Mouse (Mus musculus): ENCODE results near the gene Cd72. TPM values are rescaled to one million over a fixed set of nuclear protein-coding genes. Genes with fewer than 3 reads are reported as not detected.

Gene Cd72
- total and polyA plus RNA-seq, 2 experiments, result 3.6 to 4.9 TPM

DNA sequence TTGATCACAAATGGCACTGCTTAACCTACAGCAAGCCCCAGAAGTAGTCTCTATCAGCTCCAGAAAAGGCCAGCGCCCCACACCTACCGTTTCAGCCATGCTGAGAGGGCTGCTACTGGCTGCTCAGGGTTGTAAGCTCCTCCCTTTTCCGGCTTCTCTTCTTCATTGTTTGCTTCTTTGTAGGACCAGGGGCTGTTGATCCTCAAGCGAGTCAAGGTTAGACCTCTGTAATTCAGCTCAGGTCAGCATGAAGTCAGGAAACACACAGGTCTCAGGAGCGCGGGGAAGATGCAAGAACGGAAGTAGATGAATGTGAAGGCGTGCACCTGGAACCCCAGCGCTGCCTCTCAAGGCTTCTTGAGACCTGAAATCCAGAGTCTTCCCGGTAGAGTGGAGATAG lies 49.7 kb downstream of the Cd72 start:
- no peak overlapping the region for H3K9ac ChIP-seq (ENCODE audit: low read depth, low read length)
- H3K27ac ChIP-seq (replicated peaks; ENCODE audit: insufficient read depth, low read depth, low read length), result no peak overlapping the region
- no peak for DNase-seq (ENCODE audit: extremely low read depth, low read depth, low spot score)
- no peaks in the 10 kb centered on the region for H3K36me3 ChIP-seq (ENCODE audit: control insufficient read depth, insufficient read depth, low read length)
- no peak overlapping the region for H3K4me3 ChIP-seq (ENCODE audit: insufficient read depth, low read depth, low read length)
- peaks cover 20% of the 10 kb centered on the region for H3K4me1 ChIP-seq (ENCODE audit: control insufficient read depth, insufficient read depth, low read length)
- 93% methylated on average over 10 of the region's 10 CpGs for WGBS
- H3K79me2 ChIP-seq (ENCODE audit: control insufficient read depth, insufficient read depth, low read length), result peaks cover 35% of the 10 kb centered on the region; the same call in 1 of the 2 replicates
- H3K27me3 ChIP-seq (ENCODE audit: control insufficient read depth, insufficient read depth, low read length), result no peaks in the 10 kb centered on the region
- TF ChIP-seq CTCF (IDR thresholded peaks at IDR 0.05; ENCODE audit: low read depth, low read length), result no peak

DNA sequence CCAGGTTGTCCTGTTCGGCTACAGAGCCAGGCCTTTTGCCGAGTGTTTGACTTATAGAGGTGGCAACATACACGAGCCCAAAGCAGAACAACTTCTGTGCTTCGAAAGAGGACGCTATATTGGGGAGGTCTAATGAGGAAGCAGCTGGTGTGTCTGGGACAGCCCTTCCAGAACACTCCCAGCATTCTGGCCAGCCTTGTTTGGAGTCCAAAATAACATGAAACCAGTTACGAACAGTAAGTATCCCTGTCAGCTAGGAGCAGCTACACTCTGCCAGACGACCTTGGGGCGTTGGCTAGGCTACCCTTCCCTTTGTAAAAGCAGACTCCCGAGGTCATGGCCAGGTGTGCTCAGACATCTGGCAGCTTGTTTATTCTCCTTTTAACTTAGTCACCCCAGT lies 52.2 kb downstream of the Cd72 start:
- peak overlapping the region; percentile 16 for H3K9ac ChIP-seq (ENCODE audit: low read depth, low read length)
- peaks cover 22% of the 10 kb centered on the region for H3K4me1 ChIP-seq (ENCODE audit: control insufficient read depth, insufficient read depth, low read length)
- DNase-seq (ENCODE audit: extremely low read depth, low read depth, low spot score), result peak; percentile 88
- no peaks in the 10 kb centered on the region for H3K36me3 ChIP-seq (ENCODE audit: control insufficient read depth, insufficient read depth, low read length)
- H3K27ac ChIP-seq (replicated peaks; ENCODE audit: insufficient read depth, low read depth, low read length), result peak overlapping the region; percentile 26
- H3K27me3 ChIP-seq (ENCODE audit: control insufficient read depth, insufficient read depth, low read length), result no peaks in the 10 kb centered on the region
- no peak overlapping the region for H3K4me3 ChIP-seq (ENCODE audit: insufficient read depth, low read depth, low read length)
- peaks cover 40% of the 10 kb centered on the region; the same call in 1 of the 2 replicates for H3K79me2 ChIP-seq (ENCODE audit: control insufficient read depth, insufficient read depth, low read length)
- WGBS, result 37% methylated on average over 9 of the region's 9 CpGs
- TF ChIP-seq POLR2A (IDR thresholded peaks at IDR 0.05; ENCODE audit: extremely low read depth, insufficient read depth, low read length) (no peak), CTCF (IDR thresholded peaks at IDR 0.05; ENCODE audit: low read depth, low read length) (no peak)

DNA sequence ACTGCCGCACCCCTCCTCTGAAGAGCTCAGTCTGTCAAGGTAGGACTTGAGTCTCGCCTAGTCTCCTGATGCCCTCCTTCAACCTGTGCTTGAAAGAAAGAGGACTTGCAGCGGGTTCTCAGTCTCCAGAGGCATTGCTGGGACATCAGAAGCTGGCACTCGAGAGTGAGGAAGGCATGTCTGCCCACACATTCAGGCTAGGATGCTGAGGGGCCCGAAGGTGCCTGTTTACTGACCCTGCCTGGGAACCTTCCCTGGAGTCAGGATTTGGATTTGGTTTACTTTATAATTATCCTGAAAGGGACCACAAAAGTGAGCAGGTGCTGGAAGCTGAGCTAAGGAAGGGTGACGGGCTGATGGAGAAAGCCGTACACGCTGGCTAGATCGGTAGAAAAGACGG lies 52.9 kb downstream of the Cd72 start:
- no peak overlapping the region for H3K4me3 ChIP-seq (ENCODE audit: insufficient read depth, low read depth, low read length)
- no peak overlapping the region for H3K27ac ChIP-seq (replicated peaks; ENCODE audit: insufficient read depth, low read depth, low read length)
- H3K79me2 ChIP-seq (ENCODE audit: control insufficient read depth, insufficient read depth, low read length), result peaks cover 42% of the 10 kb centered on the region; the same call in 1 of the 2 replicates
- TF ChIP-seq CTCF (IDR thresholded peaks at IDR 0.05; ENCODE audit: low read depth, low read length) (no peak), POLR2A (IDR thresholded peaks at IDR 0.05; ENCODE audit: extremely low read depth, insufficient read depth, low read length) (no peak)
- no peaks in the 10 kb centered on the region for H3K27me3 ChIP-seq (ENCODE audit: control insufficient read depth, insufficient read depth, low read length)
- no peak overlapping the region for H3K9ac ChIP-seq (ENCODE audit: low read depth, low read length)
- no peaks in the 10 kb centered on the region for H3K36me3 ChIP-seq (ENCODE audit: control insufficient read depth, insufficient read depth, low read length)
- no peak for DNase-seq (ENCODE audit: extremely low read depth, low read depth, low spot score)
- H3K4me1 ChIP-seq (ENCODE audit: control insufficient read depth, insufficient read depth, low read length), result peaks cover 22% of the 10 kb centered on the region
- WGBS, result 97% methylated on average over 10 of the region's 10 CpGs

DNA sequence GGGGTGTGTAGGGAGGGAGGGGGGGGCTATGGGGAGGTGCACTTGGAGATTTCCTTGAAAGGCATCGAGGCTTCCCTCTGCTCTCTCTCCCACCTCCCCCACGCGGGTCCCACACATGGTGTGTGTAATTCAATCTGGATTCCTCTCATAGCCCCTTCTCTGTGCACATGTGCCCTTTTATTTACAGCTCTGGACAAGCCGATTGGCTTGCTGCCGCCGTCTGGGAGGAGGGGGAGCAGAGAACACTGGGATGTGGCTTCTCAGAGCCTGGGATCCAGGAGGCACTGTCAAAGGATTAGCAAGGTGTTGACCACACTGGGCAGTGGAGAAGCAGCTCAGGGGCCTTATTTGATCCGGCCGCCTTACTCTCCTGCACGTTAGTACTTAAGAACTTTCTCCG lies 53.5 kb downstream of the Cd72 start:
- no peak overlapping the region for H3K9ac ChIP-seq (ENCODE audit: low read depth, low read length)
- WGBS, result 70% methylated on average over 10 of the region's 10 CpGs
- no peak for TF ChIP-seq CTCF (IDR thresholded peaks at IDR 0.05; ENCODE audit: low read depth, low read length)
- TF ChIP-seq POLR2A (IDR thresholded peaks at IDR 0.05; ENCODE audit: extremely low read depth, insufficient read depth, low read length), result no peak
- DNase-seq (ENCODE audit: extremely low read depth, low read depth, low spot score), result no peak
- H3K36me3 ChIP-seq (ENCODE audit: control insufficient read depth, insufficient read depth, low read length), result no peaks in the 10 kb centered on the region
- H3K27me3 ChIP-seq (ENCODE audit: control insufficient read depth, insufficient read depth, low read length), result no peaks in the 10 kb centered on the region
- H3K79me2 ChIP-seq (ENCODE audit: control insufficient read depth, insufficient read depth, low read length), result peaks cover 40% of the 10 kb centered on the region; the same call in 1 of the 2 replicates
- H3K4me1 ChIP-seq (ENCODE audit: control insufficient read depth, insufficient read depth, low read length), result peaks cover 22% of the 10 kb centered on the region
- no peak overlapping the region for H3K27ac ChIP-seq (replicated peaks; ENCODE audit: insufficient read depth, low read depth, low read length)
- no peak overlapping the region for H3K4me3 ChIP-seq (ENCODE audit: insufficient read depth, low read depth, low read length)

DNA sequence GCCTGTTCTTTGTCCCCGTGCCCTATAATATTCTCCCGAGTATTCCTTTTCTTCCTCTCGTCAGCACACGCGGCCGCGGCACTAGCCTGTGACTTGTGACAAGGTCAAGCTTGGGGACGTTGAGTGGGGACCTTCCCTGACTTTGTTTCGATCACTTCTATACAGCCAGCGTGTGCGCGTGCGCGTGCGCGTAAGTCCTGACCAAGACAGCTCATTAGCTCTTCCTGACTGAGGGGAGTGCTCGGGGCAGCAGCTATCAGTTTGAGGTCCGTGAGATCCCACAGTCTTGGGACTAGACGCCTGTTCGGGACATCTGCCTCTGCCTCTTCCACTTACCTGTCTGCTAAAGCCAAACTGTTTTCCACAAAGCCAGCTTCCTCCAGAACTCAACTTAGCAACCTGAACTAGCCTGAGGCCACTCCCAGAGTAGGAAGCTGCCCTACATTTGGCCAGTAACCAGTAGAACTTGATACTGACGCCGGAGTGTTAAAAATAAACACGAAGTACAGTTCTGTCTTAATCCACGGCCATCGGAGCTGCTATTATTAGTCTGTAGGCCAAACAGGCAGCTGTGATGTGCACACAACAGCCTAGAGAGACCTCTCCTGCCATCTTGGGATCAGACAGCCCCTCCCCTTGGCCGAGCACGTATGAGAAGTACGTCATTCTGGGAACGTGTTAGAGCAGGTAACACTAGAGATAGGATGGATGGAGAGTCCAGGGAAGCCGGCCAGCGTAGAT lies 54.9 kb downstream of the Cd72 start:
- Histone ChIP-seq H3K9ac (ENCODE audit: low read depth, low read length) (peak overlapping the region; percentile 9), H3K27me3 (ENCODE audit: control insufficient read depth, insufficient read depth, low read length) (no peaks in the 10 kb centered on the region), H3K4me1 (ENCODE audit: control insufficient read depth, insufficient read depth, low read length) (peaks cover 25% of the 10 kb centered on the region), H3K36me3 (ENCODE audit: control insufficient read depth, insufficient read depth, low read length) (no peaks in the 10 kb centered on the region), H3K4me3 (ENCODE audit: insufficient read depth, low read depth, low read length) (peak overlapping the region; percentile 24; the same call in 1 of the 2 replicates), H3K79me2 (ENCODE audit: control insufficient read depth, insufficient read depth, low read length) (peaks cover 44% of the 10 kb centered on the region; the same call in 1 of the 2 replicates), H3K27ac (replicated peaks; ENCODE audit: insufficient read depth, low read depth, low read length) (peak overlapping the region; percentile 53)
- peak; percentile 71 for DNase-seq (ENCODE audit: extremely low read depth, low read depth, low spot score)
- TF ChIP-seq CTCF (IDR thresholded peaks at IDR 0.05; ENCODE audit: low read depth, low read length), result no peak
- TF ChIP-seq POLR2A (IDR thresholded peaks at IDR 0.05; ENCODE audit: extremely low read depth, insufficient read depth, low read length), result no peak
- 60% methylated on average over 31 of the region's 31 CpGs for WGBS

GRCm38 (mm10) chr4:43398829-43399331 lies 55.5 kb downstream of the Cd72 start:
- no peak for TF ChIP-seq POLR2A (IDR thresholded peaks at IDR 0.05; ENCODE audit: extremely low read depth, insufficient read depth, low read length)
- TF ChIP-seq CTCF (IDR thresholded peaks at IDR 0.05; ENCODE audit: low read depth, low read length), result no peak
- Histone ChIP-seq H3K27ac (replicated peaks; ENCODE audit: insufficient read depth, low read depth, low read length) (peak overlapping the region; percentile 53), H3K36me3 (ENCODE audit: control insufficient read depth, insufficient read depth, low read length) (no peaks in the 10 kb centered on the region), H3K27me3 (ENCODE audit: control insufficient read depth, insufficient read depth, low read length) (no peaks in the 10 kb centered on the region), H3K9ac (ENCODE audit: low read depth, low read length) (peak overlapping the region; percentile 9), H3K79me2 (ENCODE audit: control insufficient read depth, insufficient read depth, low read length) (peaks cover 39% of the 10 kb centered on the region; the same call in 1 of the 2 replicates), H3K4me3 (ENCODE audit: insufficient read depth, low read depth, low read length) (peak overlapping the region; percentile 24; the same call in 1 of the 2 replicates), H3K4me1 (ENCODE audit: control insufficient read depth, insufficient read depth, low read length) (peaks cover 28% of the 10 kb centered on the region)
- 69% methylated on average over 17 of the region's 17 CpGs for WGBS
- no peak for DNase-seq (ENCODE audit: extremely low read depth, low read depth, low spot score)

Data from liver, adult 2 months (tissue).